Mouse (Mus musculus): ENCODE measurements at regions not wholly inside any gene's neighbourhood (a gene's known extent, or its start where the extent isn't known, plus 50 kb on each side); places are given as distances from the start of the nearest gene placed in this dataset.

DNA sequence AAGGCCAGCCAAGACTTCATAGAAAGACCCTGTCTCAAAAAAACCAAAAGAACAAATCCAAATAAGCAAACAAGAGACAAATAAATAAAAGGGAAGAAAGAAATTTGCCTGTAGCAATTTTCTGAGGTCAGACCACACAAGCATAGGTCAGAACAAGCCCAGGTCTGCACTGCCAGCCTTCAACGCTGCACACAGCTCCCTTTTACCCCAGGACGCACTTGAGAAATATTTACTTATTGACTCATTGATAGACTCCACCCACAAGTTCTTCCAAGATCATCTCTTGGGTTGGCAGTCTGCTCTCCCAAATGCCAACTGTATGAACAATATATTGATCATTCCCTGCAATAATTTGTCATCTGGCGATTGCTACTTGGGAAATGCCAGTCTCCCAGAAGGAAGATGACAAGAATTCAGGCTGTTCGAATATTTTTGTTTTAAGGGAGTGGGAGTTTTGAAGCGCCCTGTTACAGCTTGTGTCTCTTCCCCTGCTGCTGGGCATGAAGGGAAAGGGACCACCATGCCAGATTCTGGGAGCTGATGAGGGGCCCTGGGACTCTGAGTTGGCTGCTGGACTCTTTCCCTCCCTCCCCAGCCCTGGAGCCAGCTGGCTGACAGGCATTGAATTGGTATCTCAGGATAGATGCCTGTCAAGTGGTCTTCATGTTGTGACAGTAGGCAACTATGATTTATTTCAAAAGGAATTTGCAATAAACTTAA is 102.9 kb upstream of the Tle3 start:
- peaks cover 64% of the 10 kb centered on the region for H3K27me3 ChIP-seq (replicated peaks)
- H3K27ac ChIP-seq (ENCODE audit: poor library complexity, severe bottlenecking), result no peak overlapping the region
- 77% methylated on average over 5 of the region's 5 CpGs for WGBS

DNA sequence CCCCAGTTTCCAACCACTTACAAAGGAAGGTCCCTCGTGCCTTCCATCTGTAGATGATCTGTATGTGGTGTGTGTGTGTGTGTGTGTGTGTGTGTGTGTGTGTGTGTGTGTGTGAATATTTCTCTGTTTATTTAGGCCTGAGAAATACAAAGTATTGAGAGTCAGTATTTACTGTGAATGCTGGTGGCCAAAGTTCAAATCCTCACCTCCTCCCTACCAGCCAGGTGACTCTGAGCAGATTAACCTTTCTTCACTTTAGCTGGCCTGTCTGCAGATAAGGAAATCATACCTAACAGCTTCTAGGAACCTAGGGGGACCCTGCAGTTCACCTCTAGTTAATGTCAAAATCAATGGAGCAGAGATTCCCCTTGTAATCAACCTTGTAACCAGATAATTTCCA is 100.9 kb upstream of the Tle3 start:
- Histone ChIP-seq H3K27ac (ENCODE audit: poor library complexity, severe bottlenecking) (no peak overlapping the region), H3K27me3 (replicated peaks) (peaks cover 74% of the 10 kb centered on the region), H3K4me1 (replicated peaks) (no peaks in the 10 kb centered on the region), H3K36me3 (no peaks in the 10 kb centered on the region), H3K4me3 (no peak overlapping the region), H3K9ac (no peak overlapping the region), H3K9me3 (replicated peaks) (no peaks in the 10 kb centered on the region), H3K4me2 (no peak overlapping the region)
- ATAC-seq (ENCODE audit: insufficient number of reproducible peaks, low FRiP score), result no peak
- 78% methylated on average over 1 of the region's 1 CpGs for WGBS

More for the DNA sequence above, 102.9 kb upstream of the Tle3 start:
- no peaks in the 10 kb centered on the region for H3K36me3 ChIP-seq
- no peaks in the 10 kb centered on the region for H3K4me1 ChIP-seq (replicated peaks)
- H3K4me3 ChIP-seq, result no peak overlapping the region
- H3K4me2 ChIP-seq, result no peak overlapping the region
- ATAC-seq (ENCODE audit: insufficient number of reproducible peaks, low FRiP score), result no peak
- H3K9ac ChIP-seq, result no peak overlapping the region
- H3K9me3 ChIP-seq (replicated peaks), result peaks cover 12% of the 10 kb centered on the region

DNA sequence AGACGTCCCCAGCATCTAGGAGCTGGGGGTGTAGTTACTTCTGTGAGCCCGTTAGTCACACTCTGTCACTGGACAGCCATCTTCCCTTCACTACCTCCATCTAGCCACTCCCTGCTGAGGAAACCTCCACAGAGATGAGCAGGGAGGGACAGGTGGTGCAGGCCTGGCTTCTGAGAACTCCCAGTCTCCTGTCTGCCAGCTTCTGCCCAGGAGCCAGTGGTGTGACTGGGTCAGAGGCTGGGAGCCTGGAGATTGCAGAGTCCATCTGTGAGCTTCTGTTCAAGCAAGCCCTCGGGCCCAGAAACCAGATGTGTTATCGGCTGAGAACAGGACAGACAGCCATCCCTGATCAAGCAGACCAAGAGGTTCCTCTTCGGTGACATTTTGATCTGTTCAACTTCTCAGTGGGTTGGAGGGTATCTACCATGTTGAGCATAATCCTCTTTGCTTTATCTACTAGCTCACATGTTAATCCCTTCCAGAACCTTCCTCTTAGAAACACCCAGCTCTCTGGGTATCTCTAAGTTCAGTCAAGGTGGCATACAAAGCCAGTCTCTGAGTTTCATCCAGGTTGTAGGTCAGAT is 100.3 kb upstream of the Tle3 start:
- no peak overlapping the region for H3K4me3 ChIP-seq
- H3K27ac ChIP-seq (ENCODE audit: poor library complexity, severe bottlenecking), result no peak overlapping the region
- H3K9ac ChIP-seq, result no peak overlapping the region
- no peaks in the 10 kb centered on the region for H3K36me3 ChIP-seq
- ATAC-seq (ENCODE audit: insufficient number of reproducible peaks, low FRiP score), result no peak
- WGBS, result 65% methylated on average over 5 of the region's 5 CpGs
- H3K4me2 ChIP-seq, result no peak overlapping the region
- H3K4me1 ChIP-seq (replicated peaks), result no peaks in the 10 kb centered on the region
- peaks cover 72% of the 10 kb centered on the region for H3K27me3 ChIP-seq (replicated peaks)
- no peaks in the 10 kb centered on the region for H3K9me3 ChIP-seq (replicated peaks)

DNA sequence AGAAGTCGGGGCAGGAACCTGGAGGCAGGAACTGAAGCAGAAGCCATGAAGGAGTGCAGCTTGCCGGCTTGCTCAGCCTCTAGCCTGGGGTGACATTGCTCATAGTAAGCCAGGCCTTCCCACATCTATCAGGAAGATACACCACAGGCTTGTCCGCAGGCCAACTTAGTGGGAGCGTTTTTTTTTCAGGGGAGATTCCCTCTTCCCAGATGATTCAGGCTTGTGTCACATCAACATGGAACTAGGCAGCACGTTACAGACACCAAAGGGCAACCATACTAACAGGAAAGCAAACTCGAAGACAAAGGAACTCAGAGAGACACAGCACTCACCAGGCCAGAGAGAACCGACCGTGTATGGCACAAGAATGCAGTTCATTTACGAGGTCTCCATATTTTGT is 98.1 kb upstream of the Tle3 start:
- H3K27ac ChIP-seq (ENCODE audit: poor library complexity, severe bottlenecking), result no peak overlapping the region
- peaks cover 17% of the 10 kb centered on the region for H3K4me1 ChIP-seq (replicated peaks)
- no peaks in the 10 kb centered on the region for H3K9me3 ChIP-seq (replicated peaks)
- H3K36me3 ChIP-seq, result no peaks in the 10 kb centered on the region
- no peak overlapping the region for H3K4me3 ChIP-seq
- H3K9ac ChIP-seq, result no peak overlapping the region
- ATAC-seq (ENCODE audit: insufficient number of reproducible peaks, low FRiP score), result no peak
- no peak overlapping the region for H3K4me2 ChIP-seq
- WGBS, result 72% methylated on average over 9 of the region's 9 CpGs
- H3K27me3 ChIP-seq (replicated peaks), result peaks cover 59% of the 10 kb centered on the region

DNA sequence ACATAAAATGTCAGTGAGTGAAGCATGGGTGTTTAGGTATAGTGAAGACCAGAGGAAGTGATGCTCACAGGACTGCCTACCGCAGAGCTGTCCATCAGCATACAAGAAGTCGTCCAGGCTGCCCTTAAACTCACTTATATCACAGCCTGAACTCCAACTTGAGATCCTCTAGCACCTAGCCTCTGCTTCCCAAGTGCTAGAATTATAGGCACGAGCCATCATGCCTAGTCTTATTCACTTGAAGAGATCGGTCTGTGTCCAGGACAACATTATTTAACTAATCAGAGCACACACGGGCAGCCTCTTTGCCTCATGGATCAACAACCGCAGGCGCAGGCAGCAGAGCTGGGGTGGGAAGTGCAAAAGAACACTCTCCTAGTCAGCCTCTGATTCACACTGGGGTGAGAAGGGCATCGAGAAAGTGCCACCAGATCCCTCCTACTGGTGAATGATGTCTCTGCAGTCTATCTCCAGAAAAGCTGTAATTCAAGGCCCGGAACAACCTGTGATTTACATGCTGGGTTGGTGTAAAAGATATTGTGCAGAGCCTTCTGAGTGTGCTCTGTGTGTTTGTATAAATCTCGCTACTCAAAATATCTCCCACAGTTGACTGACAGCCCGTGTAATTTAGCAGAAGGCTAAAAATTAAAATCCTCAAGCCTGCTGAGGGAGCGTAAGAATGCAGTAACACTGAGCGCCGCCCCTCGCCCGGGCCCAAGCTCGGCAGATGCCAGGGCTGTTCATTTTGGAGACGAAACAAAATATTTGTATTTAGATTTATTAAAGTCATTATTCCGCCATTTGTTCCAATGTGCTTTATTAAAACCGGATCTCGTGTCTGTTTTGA is 94.6 kb upstream of the Tle3 start:
- WGBS, result 8% methylated on average over 21 of the region's 21 CpGs
- no peaks in the 10 kb centered on the region for H3K36me3 ChIP-seq
- H3K9ac ChIP-seq, result peak overlapping the region; percentile 16; the same call in 1 of the 2 replicates
- H3K27ac ChIP-seq (ENCODE audit: poor library complexity, severe bottlenecking), result no peak overlapping the region
- peak overlapping the region; percentile 64 for H3K4me2 ChIP-seq
- H3K9me3 ChIP-seq (replicated peaks), result no peaks in the 10 kb centered on the region
- ATAC-seq (ENCODE audit: insufficient number of reproducible peaks, low FRiP score), result no peak
- peaks cover 73% of the 10 kb centered on the region for H3K27me3 ChIP-seq (replicated peaks)
- peak overlapping the region; percentile 26; the same call in 1 of the 2 replicates for H3K4me3 ChIP-seq
- peaks cover 23% of the 10 kb centered on the region for H3K4me1 ChIP-seq (replicated peaks)

DNA sequence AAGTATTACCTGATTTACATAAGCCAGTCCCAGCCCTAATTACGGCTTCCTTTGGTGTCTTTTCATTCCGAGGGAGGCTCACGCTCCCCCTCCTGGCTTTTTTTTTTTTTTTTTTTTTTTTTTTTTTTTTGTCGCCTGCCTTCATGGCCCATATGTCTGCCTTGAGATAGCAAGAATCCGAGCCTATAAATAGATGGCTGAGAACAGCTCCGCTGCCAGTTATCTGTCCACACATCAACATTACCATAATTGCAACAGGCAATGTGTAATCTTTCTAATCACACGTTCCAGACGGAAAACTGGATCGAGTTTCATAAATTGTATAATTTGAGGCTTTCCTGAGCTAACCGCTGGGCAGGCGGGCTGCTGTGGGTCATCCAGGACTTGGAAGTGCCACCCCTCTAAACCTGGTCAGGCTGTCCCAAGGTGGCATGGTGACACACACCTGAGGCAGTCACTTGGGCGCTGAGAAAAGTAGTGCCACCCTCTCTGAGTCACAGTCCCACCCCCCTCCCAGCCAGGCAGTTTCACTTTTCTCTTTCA is 93.9 kb upstream of the Tle3 start:
- Histone ChIP-seq H3K27ac (ENCODE audit: poor library complexity, severe bottlenecking) (no peak overlapping the region), H3K4me1 (replicated peaks) (peaks cover 23% of the 10 kb centered on the region), H3K9ac (no peak overlapping the region), H3K36me3 (no peaks in the 10 kb centered on the region), H3K4me2 (peak overlapping the region; percentile 64), H3K4me3 (peak overlapping the region; percentile 26; the same call in 1 of the 2 replicates), H3K27me3 (replicated peaks) (peaks cover 74% of the 10 kb centered on the region), H3K9me3 (replicated peaks) (no peaks in the 10 kb centered on the region)
- ATAC-seq (ENCODE audit: insufficient number of reproducible peaks, low FRiP score), result no peak
- WGBS, result 9% methylated on average over 12 of the region's 12 CpGs

DNA sequence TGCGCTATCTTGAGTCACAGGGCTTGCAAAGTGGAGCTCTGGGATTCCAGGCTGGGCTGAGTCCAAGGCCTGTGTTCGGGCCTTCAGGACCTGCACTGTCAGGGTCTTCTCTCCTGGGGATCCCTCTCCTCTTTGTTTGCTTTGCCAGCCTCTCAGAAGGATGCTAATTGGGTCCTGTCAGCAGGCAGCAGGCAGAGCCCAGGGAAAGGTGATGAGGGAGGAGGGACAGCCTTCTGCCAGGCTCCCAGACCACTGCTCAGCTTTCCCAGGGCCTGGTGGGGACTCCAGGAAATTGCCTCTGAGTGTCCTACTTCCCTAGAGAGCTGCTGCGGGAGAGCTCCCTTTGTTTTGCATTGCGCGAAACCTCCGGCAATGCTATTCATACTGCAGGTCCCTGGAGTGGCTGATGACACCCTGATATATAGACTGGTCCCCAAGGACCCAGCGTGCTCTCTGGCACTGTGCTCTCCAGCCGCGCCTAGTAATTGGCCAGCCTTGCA is 93.1 kb upstream of the Tle3 start:
- peaks cover 23% of the 10 kb centered on the region for H3K4me1 ChIP-seq (replicated peaks)
- H3K9ac ChIP-seq, result no peak overlapping the region
- no peaks in the 10 kb centered on the region for H3K9me3 ChIP-seq (replicated peaks)
- H3K27ac ChIP-seq (ENCODE audit: poor library complexity, severe bottlenecking), result no peak overlapping the region
- no peaks in the 10 kb centered on the region for H3K36me3 ChIP-seq
- no peak overlapping the region for H3K4me3 ChIP-seq
- peaks cover 74% of the 10 kb centered on the region for H3K27me3 ChIP-seq (replicated peaks)
- ATAC-seq (ENCODE audit: insufficient number of reproducible peaks, low FRiP score), result no peak
- WGBS, result 22% methylated on average over 9 of the region's 9 CpGs
- H3K4me2 ChIP-seq, result peak overlapping the region; percentile 64; the same call in 1 of the 2 replicates

DNA sequence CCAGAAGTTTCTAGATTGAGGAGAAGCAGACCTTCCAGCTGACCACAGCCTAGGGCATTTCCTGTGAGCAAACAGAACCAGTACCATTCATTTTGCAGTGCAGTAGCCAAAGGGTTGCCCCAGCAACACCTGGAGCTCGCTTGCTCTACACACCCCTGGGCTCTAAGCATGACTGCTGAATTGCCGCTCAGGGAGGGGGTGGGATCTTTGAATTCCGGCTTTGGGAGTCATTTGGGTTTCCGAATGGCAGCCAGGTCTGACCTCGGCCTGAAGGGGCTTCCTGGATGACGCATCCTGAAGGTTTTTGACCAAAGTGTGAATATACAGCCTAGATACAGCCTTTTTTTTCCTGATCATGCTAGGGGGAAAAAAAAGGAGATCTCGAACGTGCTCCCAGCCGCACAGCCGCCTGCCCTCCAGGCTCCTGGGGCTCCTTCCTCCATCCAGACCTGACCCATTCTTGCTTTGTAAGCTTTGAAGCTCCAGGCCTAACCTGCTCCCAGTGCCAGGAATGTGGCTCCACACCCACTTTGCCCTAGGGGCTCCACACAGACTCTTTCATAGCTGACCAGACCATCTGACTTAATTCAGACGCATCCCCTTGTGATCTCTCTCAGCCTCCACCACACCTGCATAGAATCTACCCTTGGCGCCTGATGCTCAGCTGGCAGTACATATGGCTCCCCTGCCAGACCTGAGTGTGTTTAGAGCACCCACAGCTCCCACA is 91.1 kb upstream of the Tle3 start:
- peaks cover 79% of the 10 kb centered on the region for H3K27me3 ChIP-seq (replicated peaks)
- no peak overlapping the region for H3K4me2 ChIP-seq
- WGBS, result 71% methylated on average over 12 of the region's 12 CpGs
- no peak for ATAC-seq (ENCODE audit: insufficient number of reproducible peaks, low FRiP score)
- H3K27ac ChIP-seq (ENCODE audit: poor library complexity, severe bottlenecking), result no peak overlapping the region
- peaks cover 23% of the 10 kb centered on the region for H3K4me1 ChIP-seq (replicated peaks)
- H3K36me3 ChIP-seq, result no peaks in the 10 kb centered on the region
- no peak overlapping the region for H3K4me3 ChIP-seq
- no peak overlapping the region for H3K9ac ChIP-seq
- no peaks in the 10 kb centered on the region for H3K9me3 ChIP-seq (replicated peaks)

DNA sequence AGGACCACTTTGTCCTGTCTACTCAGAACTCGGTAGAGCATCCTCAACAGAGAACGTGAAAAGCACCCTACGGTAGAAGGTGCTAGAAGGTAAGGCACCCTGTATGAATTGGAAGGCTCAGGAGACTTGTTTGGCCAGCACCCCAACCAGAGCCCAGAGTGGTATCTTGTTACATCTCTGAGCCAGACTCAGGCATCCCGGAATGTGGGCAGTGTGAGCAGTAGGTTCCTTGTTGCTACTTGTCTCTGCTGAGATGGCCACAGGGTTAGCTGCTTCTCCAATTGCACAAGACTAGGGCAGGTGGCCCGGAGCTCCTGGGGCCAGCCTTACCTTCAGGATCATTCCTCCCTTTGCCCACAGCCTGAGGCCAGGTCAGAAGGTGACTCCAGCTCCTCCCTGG is 88.9 kb upstream of the Tle3 start:
- Histone ChIP-seq H3K27ac (ENCODE audit: poor library complexity, severe bottlenecking) (no peak overlapping the region), H3K36me3 (no peaks in the 10 kb centered on the region), H3K4me3 (no peak overlapping the region)

DNA sequence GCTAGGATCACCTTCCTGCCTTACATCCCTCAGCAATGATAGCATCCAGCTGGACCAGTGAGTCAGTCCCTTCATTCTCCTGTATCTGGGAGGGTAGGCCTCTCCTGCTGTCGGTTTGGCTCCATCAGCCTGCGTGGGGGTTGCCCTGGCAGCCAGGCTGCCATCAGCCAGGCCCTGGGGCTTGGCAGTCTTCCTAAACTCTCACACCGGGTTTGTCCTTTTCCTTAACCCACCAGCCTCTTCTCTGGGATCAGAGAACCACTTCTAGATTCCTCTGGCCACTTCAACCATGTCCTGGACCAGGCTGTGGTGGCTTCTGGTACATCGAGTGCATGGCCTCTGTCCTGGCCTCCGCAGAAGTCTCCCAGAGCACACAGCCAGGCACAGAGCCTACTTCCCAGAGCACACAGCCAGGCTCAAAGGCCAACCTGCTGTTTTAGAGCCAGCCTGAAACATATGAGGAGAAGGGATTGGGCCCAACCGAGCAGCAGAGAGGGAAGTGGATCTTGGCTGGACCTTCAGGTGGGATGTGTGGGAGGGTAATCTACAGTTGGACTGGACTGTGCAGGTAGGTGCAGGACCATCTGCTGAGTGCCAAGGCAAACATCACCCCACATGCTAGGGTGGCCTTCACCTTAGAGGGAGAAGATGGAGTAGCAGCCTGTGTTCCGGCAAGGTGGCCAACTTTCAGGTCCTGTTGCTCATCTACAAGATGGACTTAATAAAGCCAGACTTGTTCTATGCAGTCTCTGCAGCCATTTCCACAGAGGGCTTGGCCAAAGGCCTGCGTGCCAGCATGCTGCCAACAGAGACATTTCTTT is 87.8 kb upstream of the Tle3 start:
- ATAC-seq (ENCODE audit: insufficient number of reproducible peaks, low FRiP score), result no peak
- Histone ChIP-seq H3K36me3 (no peaks in the 10 kb centered on the region), H3K27ac (ENCODE audit: poor library complexity, severe bottlenecking) (no peak overlapping the region), H3K9ac (no peak overlapping the region), H3K4me3 (no peak overlapping the region), H3K4me2 (no peak overlapping the region), H3K9me3 (replicated peaks) (no peaks in the 10 kb centered on the region), H3K27me3 (replicated peaks) (peaks cover 92% of the 10 kb centered on the region), H3K4me1 (replicated peaks) (peaks cover 2% of the 10 kb centered on the region; the same call in 1 of the 2 replicates)
- WGBS, result 73% methylated on average over 8 of the region's 8 CpGs

More for the DNA sequence above, 88.9 kb upstream of the Tle3 start:
- WGBS, result 78% methylated on average over 5 of the region's 5 CpGs
- Histone ChIP-seq H3K4me2 (no peak overlapping the region), H3K9me3 (replicated peaks) (no peaks in the 10 kb centered on the region), H3K9ac (no peak overlapping the region), H3K4me1 (replicated peaks) (peaks cover 13% of the 10 kb centered on the region), H3K27me3 (replicated peaks) (peaks cover 88% of the 10 kb centered on the region)
- ATAC-seq (ENCODE audit: insufficient number of reproducible peaks, low FRiP score), result no peak

All from heart, embryonic 12.5 days (tissue).